Mouse (Mus musculus) spleen, adult 2 months (tissue): ENCODE results near the gene AC134908.4.

Experiments used
- CTCF ChIP-seq: fragments of 200-500 bp; IDR thresholded peaks from 2 replicates; pipeline ENCODE4 v1.5.1; 2011; ENCODE audit warnings: mild to moderate bottlenecking, inconsistent platforms; ENCODE audit not compliant: insufficient read depth, insufficient read length, insufficient replicate concordance; ENCODE audit errors: extremely low read depth
- POLR2A ChIP-seq: fragments of 200-500 bp; IDR thresholded peaks from 2 replicates; pipeline ENCODE4 v1.6.1; 2011; ENCODE audit warnings: low read depth, low read length, inconsistent platforms

- TF ChIP-seq POLR2A (no peak), CTCF (no peak)
Measured at GRCm38 (mm10) chr17:25765886-25766285, 29.6 kb downstream of the AC134908.4 start.
